Mouse (Mus musculus): Measurements from ENCODE around the gene Tgif1.
A peak's percentile ranks its signal among the peaks of the same experiment; 100 is the strongest.

GRCm38 (mm10) chr17:70866538-70867114 lies 13.3 kb upstream of the Tgif1 start:
- TF ChIP-seq CTCF (conservative IDR thresholded peaks at IDR 0.05; ENCODE audit: low read length) (peak; percentile 32; the same call in 1 of the 2 replicates), NANOG (IDR thresholded peaks at IDR 0.05; ENCODE audit: borderline replicate concordance, low read length) (peak; percentile 84; the same call in 1 of the 2 replicates), POU5F1 (IDR thresholded peaks at IDR 0.05; ENCODE audit: borderline replicate concordance, low read length) (peak; percentile 86)
